Mouse (Mus musculus) induced T-regulatory cell, adult 2 months (primary cell): ENCODE data around the gene Bcl2l14.

Experiments used
- DNase-seq: peaks from one replicate; pipeline ENCODE4 v3.0.0-alpha.2; 2012; ENCODE audit warnings: low read depth

Gene Bcl2l14

DNA sequence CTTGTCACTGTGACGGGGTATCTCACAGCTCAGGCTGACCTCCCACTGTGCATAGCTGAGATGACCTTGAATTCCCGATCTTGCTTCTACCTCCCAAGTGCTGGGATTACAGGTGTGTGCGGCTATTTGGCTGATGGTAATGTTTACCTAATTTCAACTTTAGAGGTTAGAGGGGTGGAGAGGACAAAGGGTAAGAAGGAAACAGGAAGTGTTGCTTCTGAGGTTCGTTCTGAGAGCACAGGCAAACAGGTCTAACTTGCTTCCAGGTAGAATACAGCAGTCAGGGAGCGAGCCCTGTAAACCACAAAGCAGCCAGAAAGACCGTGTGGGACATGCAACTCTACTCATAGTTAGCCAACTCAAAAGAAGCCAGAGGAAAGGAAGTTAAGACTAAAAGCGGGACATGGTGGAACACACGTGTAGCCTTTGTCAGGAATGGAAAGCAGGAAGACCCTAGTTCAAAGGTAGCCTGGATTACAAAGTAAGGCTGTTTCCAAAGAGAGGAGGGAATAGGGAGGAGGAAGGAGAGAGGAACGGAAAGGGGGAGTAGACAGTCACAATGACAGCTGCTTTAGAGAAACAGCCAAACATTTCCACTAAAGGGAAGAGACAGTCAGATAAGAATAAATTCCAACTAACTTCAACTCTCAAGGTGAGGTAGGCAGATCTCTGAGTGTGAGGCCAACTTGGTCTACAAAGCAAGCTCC lies 47.2 kb downstream of the Bcl2l14 start:
- no peak for DNase-seq

DNA sequence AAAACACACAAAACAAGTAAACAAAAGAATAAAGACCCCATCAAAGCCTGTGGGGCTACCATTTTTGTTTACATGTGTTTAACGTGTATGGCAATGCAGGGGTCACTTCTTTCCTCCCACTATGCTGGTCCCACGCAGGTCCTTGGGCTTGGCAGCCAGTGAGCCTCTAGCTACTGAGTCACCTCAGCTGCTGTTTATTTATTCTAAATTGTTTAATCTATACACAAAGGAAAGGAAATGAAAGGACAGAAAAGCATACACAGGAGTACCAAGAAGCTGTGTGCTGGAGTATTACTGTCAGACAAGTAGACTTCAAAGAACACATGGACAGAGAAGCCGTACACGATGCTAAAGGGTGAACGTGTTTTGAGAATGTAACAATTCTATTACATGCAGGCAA lies 47.8 kb downstream of the Bcl2l14 start:
- DNase-seq, result no peak

DNA sequence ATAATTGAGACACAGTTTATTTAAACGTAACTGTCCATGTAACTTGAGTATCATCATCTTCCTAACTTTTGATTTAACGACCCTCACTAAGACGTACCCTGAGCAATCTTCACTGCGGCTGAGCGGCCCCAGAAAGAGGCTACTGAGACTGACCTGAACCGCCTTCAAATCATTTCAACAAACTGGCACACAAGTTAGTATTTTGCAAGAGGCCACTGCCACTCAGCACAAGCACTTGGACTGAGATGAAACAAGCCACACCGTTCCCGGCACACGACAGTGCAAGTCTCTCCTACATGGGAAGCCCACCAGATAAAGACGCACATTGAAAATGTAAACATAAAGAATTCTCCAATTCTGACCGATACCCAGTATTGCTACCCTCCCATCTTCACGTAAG lies 52.3 kb downstream of the Bcl2l14 start:
- no peak for DNase-seq

DNA sequence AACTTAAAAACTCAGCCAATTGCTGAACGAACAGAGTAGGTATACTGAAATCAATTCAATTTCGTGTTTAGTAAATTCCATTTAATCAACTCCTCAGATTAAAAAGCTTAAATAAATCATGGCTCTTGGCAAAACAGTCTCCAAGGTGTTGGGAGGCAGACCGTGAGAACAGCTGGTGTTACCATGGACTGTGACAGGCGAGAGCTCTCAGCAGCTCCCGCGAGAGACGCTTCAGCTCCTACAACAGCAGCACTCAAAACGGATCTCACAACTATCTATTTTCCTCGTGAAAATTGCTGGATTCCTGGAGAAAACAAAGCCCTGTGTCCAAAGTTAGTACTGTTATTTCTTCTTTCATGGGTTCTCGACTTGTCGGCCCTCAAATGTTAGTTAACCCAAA lies 53.8 kb downstream of the Bcl2l14 start:
- DNase-seq, result no peak

DNA sequence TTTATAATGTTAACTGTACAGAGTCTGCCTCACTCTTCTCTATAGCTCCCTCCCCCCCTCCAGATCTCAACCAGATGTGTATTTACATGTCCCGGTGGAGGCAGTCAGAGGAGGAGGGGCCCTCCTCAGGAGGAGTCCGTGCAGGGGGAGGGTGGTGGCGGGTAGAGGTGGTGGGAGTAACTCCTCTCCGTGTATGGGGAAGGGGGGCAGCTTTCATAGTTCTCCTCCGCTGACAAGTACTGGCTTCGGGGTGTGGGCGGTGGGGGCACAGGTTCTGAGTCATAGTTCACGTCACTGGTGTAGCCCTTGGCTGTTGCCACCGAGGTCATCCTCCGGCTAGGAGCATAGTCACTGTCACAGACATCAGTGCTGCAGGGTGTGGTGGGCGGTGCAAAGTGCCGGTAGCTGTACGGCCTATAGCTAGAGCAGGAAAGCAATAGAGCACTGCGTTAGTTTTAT lies 54.6 kb downstream of the Bcl2l14 start:
- peak; percentile 28 for DNase-seq

DNA sequence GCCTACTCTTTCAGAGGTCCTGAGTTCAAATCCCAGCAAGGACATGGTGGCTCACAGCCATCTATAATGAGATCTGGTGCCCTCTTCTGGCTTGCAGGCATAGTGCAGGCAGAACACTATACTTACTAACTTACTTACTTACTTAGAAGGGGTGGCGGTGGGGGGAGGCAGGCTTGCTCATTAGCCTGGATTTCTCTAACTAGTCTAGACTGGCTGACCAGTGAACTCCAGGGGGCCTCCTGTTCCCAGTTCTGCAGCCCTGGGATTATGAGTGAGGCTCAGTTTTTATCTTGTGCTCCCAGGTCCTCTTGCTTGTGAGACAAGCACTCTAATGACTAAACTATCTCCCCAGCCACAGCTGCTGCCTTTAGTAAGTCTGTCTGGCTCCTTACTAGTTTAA lies 58.0 kb downstream of the Bcl2l14 start:
- DNase-seq, result peak; percentile 35

DNA sequence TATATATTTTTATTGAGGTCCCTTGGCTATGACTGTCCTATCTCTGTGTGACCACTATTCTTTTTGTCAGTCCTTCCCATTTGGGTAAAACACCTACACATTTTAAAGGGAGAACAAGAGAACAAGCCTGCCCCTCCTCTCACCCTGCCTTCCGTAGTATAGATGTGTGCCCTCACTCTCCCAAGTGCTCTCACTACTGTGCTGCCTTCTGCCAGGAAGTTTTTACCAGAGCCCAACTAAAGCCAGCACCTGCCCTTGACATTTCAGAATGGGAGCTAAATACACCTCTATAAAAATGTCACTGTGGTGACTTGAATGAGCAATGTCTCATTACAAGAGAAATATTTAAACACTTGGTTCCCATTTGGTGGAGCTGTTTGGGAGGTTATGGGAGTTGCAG lies 62.3 kb downstream of the Bcl2l14 start:
- DNase-seq, result no peak

DNA sequence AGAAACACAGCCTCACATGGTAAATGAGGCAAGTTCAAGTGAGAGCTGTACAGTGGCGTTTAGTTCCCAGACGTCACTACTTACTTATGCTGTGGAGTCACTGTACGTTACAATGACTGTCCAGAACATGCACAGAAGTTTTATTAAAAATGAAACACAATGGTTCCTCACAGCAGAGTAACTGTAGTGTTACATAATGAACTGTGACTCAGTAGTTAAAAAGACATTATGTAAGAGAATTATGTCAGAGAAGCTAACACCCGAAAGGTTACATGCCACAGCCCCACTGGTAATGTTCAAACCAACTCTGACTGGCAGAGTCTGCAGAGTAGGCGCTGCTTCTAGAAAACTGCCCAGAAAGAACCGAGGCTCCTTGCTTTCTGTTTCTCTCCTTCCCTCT lies 65.1 kb downstream of the Bcl2l14 start:
- no peak for DNase-seq

DNA sequence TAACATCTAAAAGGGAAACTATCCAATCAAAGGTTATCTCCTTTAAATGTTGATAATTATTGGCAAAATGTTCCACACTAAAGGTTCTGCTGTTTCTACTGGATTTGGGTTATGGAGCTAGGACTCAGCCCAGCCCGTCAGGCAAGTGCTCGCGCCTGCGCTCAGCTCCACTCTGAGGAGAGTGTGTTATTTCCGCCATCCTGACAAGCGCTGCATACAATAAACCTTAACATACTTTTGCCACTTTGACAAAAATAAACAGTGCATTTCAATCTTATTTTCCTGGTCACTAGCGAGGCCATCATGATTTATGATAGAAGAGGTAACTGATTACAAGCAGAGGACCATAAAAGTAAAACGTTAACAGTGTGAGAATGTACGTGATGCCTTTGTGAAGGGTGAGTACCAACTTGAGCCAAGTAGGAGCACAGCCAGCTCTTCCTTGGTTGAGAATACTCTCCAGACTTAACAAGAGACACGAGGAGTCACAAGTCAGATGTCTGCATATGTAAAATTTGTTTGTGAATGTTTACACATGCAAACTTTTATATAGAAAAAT lies 70.6 kb downstream of the Bcl2l14 start:
- no peak for DNase-seq

DNA sequence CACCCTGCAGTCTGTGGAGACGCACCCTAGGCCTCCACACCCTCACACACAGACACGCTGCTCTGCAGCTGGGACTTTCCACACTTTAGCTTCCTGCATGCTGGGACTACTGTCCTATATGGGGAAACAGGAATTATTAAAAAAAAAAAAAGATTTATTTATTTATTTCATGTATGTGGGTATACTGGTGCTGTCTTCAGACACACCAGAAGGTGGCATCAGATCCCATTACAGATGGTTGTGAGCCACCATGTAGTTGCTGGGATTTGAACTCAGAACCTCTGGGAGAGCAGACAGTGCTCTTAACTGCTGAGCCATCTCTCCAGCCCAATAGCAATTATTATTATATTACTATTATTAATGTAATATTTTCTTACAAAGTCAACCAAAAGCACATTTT lies 73.2 kb downstream of the Bcl2l14 start:
- DNase-seq, result no peak

DNA sequence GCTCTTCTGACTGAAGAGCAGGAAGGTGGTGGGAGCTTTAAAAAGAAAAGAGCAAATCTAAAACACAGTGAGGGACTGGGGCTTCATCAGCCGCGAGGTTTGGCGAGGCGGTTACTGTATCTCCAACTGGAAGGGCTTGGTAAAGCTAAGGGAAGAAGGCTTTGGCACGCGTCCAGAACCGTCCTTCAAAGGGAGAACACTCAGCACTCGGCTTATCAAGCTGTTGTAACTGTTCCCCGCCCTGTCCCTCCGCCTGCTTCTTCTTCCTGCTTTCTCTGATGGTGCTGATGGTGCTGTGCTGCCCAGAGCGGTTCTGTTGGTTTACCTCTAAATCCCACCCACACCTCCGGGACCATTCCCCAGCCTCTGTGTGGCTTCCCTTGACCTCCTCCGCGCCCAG lies 74.7 kb downstream of the Bcl2l14 start:
- no peak for DNase-seq

DNA sequence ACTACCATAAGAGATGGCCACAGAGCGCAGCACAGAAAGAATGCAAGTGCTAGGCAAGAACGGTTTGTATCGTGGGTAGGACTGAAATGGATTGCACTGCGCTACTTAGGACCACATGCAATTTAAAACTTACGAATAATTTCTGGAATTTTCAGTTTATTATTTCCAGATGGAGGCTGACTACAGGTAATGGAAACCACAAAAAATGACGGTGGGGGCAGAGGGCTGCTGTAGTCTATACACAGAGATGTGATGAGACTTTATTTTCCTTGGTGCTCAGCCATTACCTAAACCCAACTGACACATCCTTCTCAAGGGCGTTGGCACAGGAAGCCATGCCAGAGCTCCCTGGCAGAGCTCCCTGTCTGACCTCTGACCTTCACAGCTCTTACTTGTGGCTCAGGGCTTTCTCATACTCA lies 77.0 kb downstream of the Bcl2l14 start:
- no peak for DNase-seq

DNA sequence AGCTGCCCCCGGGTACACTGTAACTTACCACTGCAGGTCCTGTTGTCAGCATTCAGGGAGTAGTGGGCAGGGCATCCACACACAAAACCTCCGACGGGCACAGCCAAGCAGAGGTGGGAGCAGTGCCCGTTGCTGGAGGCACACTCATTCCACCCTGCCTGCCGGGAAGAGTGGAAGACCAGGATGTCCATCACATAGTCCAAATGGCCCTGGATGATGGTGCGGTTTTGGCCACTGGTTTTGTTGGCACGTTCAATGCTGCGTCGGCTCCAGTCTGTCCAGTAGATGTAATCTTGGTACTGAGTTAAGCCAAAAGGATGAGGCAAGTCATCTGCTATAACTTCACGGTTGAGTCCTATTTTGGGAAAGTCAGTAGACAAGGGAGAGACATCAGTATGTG lies 83.4 kb downstream of the Bcl2l14 start:
- DNase-seq, result no peak

DNA sequence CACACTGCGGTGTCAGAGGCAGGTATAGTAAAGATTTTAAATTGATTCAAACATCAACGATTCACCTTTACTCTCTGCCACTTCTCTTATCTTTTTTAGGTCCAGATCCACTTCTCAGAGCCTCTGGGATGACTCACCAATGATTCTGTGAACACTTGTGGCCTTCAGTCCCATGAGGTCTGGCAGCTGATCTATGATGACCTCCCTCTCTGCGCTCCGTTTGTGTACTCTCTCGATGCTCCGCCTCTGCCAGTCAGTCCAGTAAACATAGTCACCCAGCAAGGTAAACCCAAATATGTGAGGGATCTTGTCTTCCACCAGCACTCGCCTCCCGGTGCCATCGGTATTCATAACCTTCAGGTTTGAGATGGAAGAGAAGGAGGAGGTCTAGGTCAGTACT lies 90.2 kb downstream of the Bcl2l14 start:
- no peak for DNase-seq
